Mouse (Mus musculus): ENCODE data around the gene Lix1. TPM values are rescaled to one million over a fixed set of nuclear protein-coding genes. Genes with fewer than 3 reads are reported as not detected.

Gene Lix1
- total RNA-seq, 2 experiments from 2014 or later: 2.9 to 3.2 TPM

- intact Hi-C loops (cut with DNase I; ENCODE audit: low total_unique reads): no loop called here
- no peak for DNase-seq
Observed at GRCm38 (mm10) chr17:17408720-17409478, 6.4 kb downstream of the Lix1 start.

- no peak for DNase-seq
- intact Hi-C loops (cut with DNase I; ENCODE audit: low total_unique reads): no loop called here
Observed at GRCm38 (mm10) chr17:17409601-17410000, 7.1 kb downstream of the Lix1 start.

- intact Hi-C loops (cut with DNase I; ENCODE audit: low total_unique reads): no loop called here
- no peak for DNase-seq
Observed at GRCm38 (mm10) chr17:17411443-17411842, 9.0 kb downstream of the Lix1 start.

DNA sequence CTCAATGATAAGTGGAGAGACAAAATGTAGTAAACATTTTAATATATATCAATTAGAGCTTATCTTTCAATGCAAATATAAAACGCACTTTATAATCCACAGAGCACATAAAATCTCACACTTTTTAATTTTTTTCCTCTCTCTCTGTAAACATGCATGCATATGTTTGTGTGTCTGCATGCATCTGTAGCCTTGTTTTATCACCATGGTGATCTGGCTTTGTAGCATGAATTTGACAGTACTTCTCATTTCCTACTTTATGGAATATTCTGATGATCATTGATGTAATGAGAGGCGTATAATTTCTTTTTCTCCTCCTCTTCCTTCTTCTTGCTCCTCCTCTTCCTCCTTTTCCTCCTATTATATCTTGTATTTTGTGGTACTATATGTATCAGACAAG, 9.7 kb downstream of the Lix1 start:
- no peak for DNase-seq
- intact Hi-C loops (cut with DNase I; ENCODE audit: low total_unique reads): no loop called here

- no peak for DNase-seq
- intact Hi-C loops (cut with DNase I; ENCODE audit: low total_unique reads): no loop called here
Observed at GRCm38 (mm10) chr17:17414206-17414605, 11.7 kb downstream of the Lix1 start.

GRCm38 (mm10) chr17:17424609-17425307, 22.3 kb downstream of the Lix1 start:
- DNase-seq: no peak
- intact Hi-C loops (cut with DNase I; ENCODE audit: low total_unique reads): no loop called here

GRCm38 (mm10) chr17:17425308-17425813, 22.9 kb downstream of the Lix1 start:
- intact Hi-C loops (cut with DNase I; ENCODE audit: low total_unique reads): no loop called here

GRCm38 (mm10) chr17:17425906-17426305, 23.4 kb downstream of the Lix1 start:
- no peak for DNase-seq
- intact Hi-C loops (cut with DNase I; ENCODE audit: low total_unique reads): no loop called here

More at GRCm38 (mm10) chr17:17425308-17425813, 22.9 kb downstream of the Lix1 start:
- DNase-seq: no peak

DNA sequence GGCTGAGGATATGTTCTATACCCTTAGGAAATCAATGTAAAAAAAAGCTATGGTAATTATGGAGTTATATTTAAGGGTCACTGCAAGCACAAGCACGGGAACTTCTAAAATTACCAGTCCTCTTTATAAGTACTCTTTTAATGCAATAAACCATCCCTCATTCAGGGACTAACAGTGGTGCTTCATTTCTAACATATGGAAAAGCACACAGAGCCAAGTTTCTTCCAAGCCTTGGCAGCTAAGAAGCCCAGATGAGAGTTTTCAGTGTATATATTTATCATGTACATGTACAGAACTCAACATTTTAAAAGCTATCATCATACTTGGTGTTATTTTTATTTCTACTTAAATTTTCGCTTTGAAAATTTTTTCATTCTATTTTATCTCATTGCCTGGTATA, 26.4 kb downstream of the Lix1 start:
- no peak for DNase-seq
- intact Hi-C loops (cut with DNase I; ENCODE audit: low total_unique reads): no loop called here

GRCm38 (mm10) chr17:17433679-17434078, 31.2 kb downstream of the Lix1 start:
- intact Hi-C loops (cut with DNase I; ENCODE audit: low total_unique reads): no loop called here
- DNase-seq: no peak

DNA sequence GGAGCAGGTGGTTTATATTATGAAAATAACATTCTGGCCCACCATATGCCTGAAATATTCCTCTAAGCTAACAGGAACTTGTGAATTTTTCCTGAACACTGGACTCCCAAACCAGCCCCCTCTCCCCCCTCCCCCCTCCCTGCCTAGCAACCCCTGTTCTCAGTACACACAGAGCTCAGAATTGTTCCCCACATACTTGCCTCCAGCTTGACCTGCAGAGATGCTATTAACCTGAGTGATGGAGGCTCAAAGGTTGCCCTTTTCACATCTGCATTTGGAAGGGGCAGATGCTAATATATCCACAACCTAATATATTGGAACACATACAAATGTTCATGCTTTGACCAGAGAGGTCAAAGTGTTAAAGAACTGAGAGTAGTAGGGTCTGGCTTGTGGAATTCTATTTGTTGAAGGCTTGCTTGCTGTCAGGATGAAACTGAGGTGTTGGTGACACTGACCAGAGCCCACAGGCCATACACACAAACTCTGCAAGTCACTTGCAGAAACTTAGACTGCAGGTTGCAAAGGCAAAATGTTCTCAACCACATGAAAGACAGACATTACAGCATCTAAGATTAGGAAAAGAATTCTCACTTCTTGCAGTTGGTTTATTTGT, 36.2 kb downstream of the Lix1 start:
- intact Hi-C loops (cut with DNase I; ENCODE audit: low total_unique reads): no loop called here
- DNase-seq: no peak

- DNase-seq: no peak
- intact Hi-C loops (cut with DNase I; ENCODE audit: low total_unique reads): no loop called here
Observed at GRCm38 (mm10) chr17:17441876-17442498, 39.5 kb downstream of the Lix1 start.

GRCm38 (mm10) chr17:17444297-17444886, 41.9 kb downstream of the Lix1 start:
- intact Hi-C loops (cut with DNase I; ENCODE audit: low total_unique reads): no loop called here
- no peak for DNase-seq

- intact Hi-C loops (cut with DNase I; ENCODE audit: low total_unique reads): no loop called here
- DNase-seq: no peak
Observed at GRCm38 (mm10) chr17:17446683-17447082, 44.2 kb downstream of the Lix1 start.

GRCm38 (mm10) chr17:17447821-17448220, 45.3 kb downstream of the Lix1 start:
- no peak for DNase-seq
- intact Hi-C loops (cut with DNase I; ENCODE audit: low total_unique reads): no loop called here

DNA sequence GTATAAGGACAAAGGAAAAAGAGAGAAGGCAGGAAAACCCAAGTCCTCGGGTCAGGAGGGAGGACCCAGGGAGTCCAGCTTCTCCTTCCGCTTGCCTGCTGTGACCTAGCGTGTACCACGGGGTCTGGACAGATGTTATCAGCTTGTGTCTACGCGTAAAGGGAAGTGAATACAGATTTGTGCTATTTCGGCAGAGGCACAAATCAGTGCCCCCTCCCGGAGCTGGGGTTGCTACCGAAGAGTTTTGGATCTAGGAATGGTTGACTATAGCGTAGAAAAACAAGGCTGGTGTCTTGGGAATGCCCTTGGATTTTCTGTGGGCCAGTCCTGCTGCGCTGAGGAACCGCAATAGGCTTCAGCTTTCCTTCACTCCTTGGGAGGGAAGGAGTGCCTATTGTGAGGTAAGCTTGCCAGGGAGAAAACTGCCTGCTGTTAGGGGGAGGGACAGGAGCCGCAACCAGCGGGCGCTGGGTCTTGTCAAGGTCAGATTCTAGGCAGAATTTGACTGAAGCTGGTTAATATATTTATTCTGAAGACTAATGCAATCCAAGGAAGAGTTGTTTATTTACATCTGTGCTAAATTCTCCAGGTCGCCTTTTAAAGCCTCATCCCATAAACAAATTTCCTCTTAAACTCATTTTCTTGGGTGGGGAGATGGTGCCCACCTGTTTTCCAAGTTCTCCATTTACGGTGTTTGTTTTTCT, 46.4 kb downstream of the Lix1 start:
- DNase-seq: peak; percentile 52
- intact Hi-C loops (cut with DNase I; ENCODE audit: low total_unique reads): no loop called here

DNA sequence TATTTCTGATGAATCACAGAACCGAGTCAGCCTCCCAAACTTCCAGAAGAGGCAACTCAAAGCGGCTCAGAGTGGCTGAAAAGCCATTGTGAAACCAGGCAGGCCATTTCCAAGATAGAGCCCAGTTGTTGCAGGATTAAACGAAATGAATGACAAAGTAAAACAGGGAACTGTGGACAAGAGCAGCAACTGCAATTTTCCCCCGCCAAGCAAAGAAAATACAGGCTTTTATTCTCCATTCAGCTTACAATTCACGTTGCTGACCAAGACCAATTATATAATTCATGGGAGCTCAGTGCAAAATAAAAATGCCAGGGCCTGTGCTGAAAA, 46.9 kb downstream of the Lix1 start:
- intact Hi-C loops (cut with DNase I; ENCODE audit: low total_unique reads): no loop called here
- peak; percentile 5 for DNase-seq

DNA sequence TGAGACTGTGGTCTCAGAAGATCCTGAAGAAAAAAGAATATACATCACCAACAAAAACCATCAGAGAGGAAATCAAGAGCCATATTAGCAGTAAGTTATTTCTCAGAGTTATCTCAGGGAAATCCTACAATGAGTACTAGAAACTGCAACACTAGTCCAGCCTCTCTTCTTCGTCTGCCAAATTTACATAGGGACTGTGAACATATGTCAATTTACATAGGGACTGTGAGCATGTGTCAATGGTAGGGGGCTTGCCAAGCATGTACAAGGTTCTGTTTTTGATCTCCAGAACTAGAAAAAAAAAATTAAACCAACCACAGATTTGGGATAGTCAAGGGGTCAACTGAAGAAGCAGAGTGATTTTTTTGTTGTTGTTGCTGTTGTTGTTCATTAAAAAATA, 48.6 kb downstream of the Lix1 start:
- no peak for DNase-seq
- intact Hi-C loops (cut with DNase I; ENCODE audit: low total_unique reads): no loop called here

DNA sequence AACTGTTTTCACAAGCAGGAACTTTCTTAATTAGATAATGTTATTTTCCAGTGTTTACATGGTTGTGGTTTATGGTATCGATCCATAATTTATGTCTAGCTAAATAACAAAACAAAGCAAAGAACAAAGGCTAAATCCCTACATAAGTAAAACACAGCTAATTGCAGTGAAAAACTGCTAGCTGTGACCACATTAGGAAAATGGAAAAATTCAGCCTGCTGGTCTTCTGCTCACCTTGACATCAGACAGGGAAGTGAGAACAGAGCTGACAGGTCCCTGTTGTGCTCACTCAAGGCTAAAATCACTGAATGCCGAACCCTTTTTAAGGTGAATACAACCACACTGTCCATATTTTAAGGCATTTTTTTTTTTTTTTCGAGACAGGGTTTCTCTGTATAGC, 50.1 kb downstream of the Lix1 start:
- DNase-seq: no peak
- intact Hi-C loops (cut with DNase I; ENCODE audit: low total_unique reads): no loop called here
